Mouse (Mus musculus) limb, embryonic 12.5 days (tissue): Measurements from ENCODE around the gene Dgkq. TPM values are rescaled to one million over a fixed set of nuclear protein-coding genes. Genes with fewer than 3 reads are reported as not detected.

ENCODE experiments used
- ATAC-seq: fragments of 200-750 bp; cut with Nextera tagmentation; 2 replicates; pipeline ENCODE4 v1.8.0; 2017; ENCODE audit warnings: low read depth, moderate TSS enrichment; ENCODE audit not compliant: insufficient number of reproducible peaks, insufficient read depth, low FRiP score, low TSS enrichment
- H3K27ac ChIP-seq: fragments of 300-500 bp; sonication (generic); 2 replicates; pipeline ENCODE4 v1.5.1; 2016; ENCODE audit warnings: mild to moderate bottlenecking, moderate library complexity
- H3K27me3 ChIP-seq: fragments of 300-500 bp; sonication (generic); 2 replicates; pipeline ENCODE4 v1.6.1; 2016; ENCODE audit warnings: mild to moderate bottlenecking, moderate library complexity
- H3K36me3 ChIP-seq: fragments of 300-500 bp; sonication (generic); 2 replicates; pipeline ENCODE4 v1.6.1; 2016; ENCODE audit warnings: mild to moderate bottlenecking, moderate library complexity
- H3K4me1 ChIP-seq: fragments of 300-500 bp; sonication (generic); replicated peaks from 2 replicates; pipeline ENCODE4 v1.6.1; 2016
- H3K4me2 ChIP-seq: fragments of 300-500 bp; sonication (generic); 2 replicates; pipeline ENCODE4 v1.6.1; 2016; ENCODE audit warnings: mild to moderate bottlenecking, moderate library complexity
- H3K4me3 ChIP-seq: fragments of 300-500 bp; sonication (generic); replicated peaks from 2 replicates; pipeline ENCODE4 v1.5.1; 2016; ENCODE audit warnings: mild to moderate bottlenecking
- H3K9ac ChIP-seq: fragments of 300-500 bp; sonication (generic); replicated peaks from 2 replicates; pipeline ENCODE4 v1.6.1; 2016; ENCODE audit warnings: mild to moderate bottlenecking, moderate library complexity
- H3K9me3 ChIP-seq: fragments of 300-500 bp; sonication (generic); 2 replicates; pipeline ENCODE4 v1.6.1; 2016; ENCODE audit warnings: mild to moderate bottlenecking, moderate library complexity
- WGBS: fragments of 180-500 bp; shearing (Covaris S2); methylation state at CpG from one replicate; pipeline ENCODE4 v1.1.7; 2016; 5-methylcytosine and 5-hydroxymethylcytosine counted together
- polyA plus RNA-seq: library from polyadenylated mRNA; unstranded; fragments of >200 nt; fragmentation: Nextera tagmentation; extraction: Ambion mirVana; gene quantifications from 2 replicates; pipeline ENCODE4 v1.2.1, GENCODE M21; 2016

Gene Dgkq
- 17.6 and 17.7 TPM in 2 replicates for polyA plus RNA-seq

- Histone ChIP-seq H3K36me3 (peaks cover 23% of the 10 kb centered on the region), H3K4me3 (peak within 1 kb of the TSS; percentile 53), H3K4me2 (peak within 1 kb of the TSS; percentile 75), H3K27me3 (no peaks in the 10 kb centered on the region), H3K9me3 (no peaks in the 10 kb centered on the region), H3K9ac (peak within 1 kb of the TSS; percentile 76), H3K4me1 (peaks cover 15% of the 10 kb centered on the region), H3K27ac (peak within 1 kb of the TSS; percentile 93)
- WGBS, result 7% methylated on average over 43 of the region's 43 CpGs
- ATAC-seq, result peak; percentile 81
These were observed at the start of gene Dgkq for GRCm38 (mm10) chr5:108668977-108669936. Dgkq (minus strand) TSS chr5:108669672.

GRCm38 (mm10) chr5:108718051-108718450 is 48.6 kb upstream of the Dgkq start:
- Histone ChIP-seq H3K27ac (peak overlapping the region; percentile 66; the same call in 1 of the 2 replicates), H3K9ac (no peak overlapping the region), H3K4me2 (no peak overlapping the region), H3K4me1 (peaks cover 28% of the 10 kb centered on the region), H3K36me3 (no peaks in the 10 kb centered on the region), H3K4me3 (no peak overlapping the region), H3K27me3 (no peaks in the 10 kb centered on the region), H3K9me3 (no peaks in the 10 kb centered on the region)
- WGBS, result 37% methylated on average over 4 of the region's 4 CpGs
- no peak for ATAC-seq

GRCm38 (mm10) chr5:108715974-108716373 is 46.5 kb upstream of the Dgkq start:
- H3K9ac ChIP-seq, result no peak overlapping the region
- no peak overlapping the region for H3K4me2 ChIP-seq
- H3K27me3 ChIP-seq, result no peaks in the 10 kb centered on the region
- H3K4me1 ChIP-seq, result peaks cover 28% of the 10 kb centered on the region
- no peak overlapping the region for H3K27ac ChIP-seq
- 100% methylated on average over 1 of the region's 1 CpGs for WGBS
- H3K9me3 ChIP-seq, result no peaks in the 10 kb centered on the region
- ATAC-seq, result no peak
- H3K36me3 ChIP-seq, result no peaks in the 10 kb centered on the region
- no peak overlapping the region for H3K4me3 ChIP-seq

GRCm38 (mm10) chr5:108714149-108714548 is 44.7 kb upstream of the Dgkq start:
- Histone ChIP-seq H3K36me3 (0 out of 2 replicates have a peak, but pooled peaks cover 2% of the 10 kb centered on the region), H3K4me2 (no peak overlapping the region), H3K4me3 (no peak overlapping the region), H3K9me3 (no peaks in the 10 kb centered on the region), H3K4me1 (peaks cover 26% of the 10 kb centered on the region), H3K27ac (peak overlapping the region; percentile 85), H3K27me3 (no peaks in the 10 kb centered on the region), H3K9ac (0 out of 2 replicates have a peak overlapping the region, but pooled peaks have one; percentile 18)
- peak; percentile 57; the same call in 1 of the 2 replicates for ATAC-seq
- 63% methylated on average over 6 of the region's 6 CpGs for WGBS

GRCm38 (mm10) chr5:108713691-108714090 is 44.2 kb upstream of the Dgkq start:
- Histone ChIP-seq H3K27ac (peak overlapping the region; percentile 85), H3K36me3 (peaks cover 7% of the 10 kb centered on the region), H3K27me3 (no peaks in the 10 kb centered on the region), H3K4me2 (no peak overlapping the region), H3K4me1 (peaks cover 25% of the 10 kb centered on the region), H3K9me3 (no peaks in the 10 kb centered on the region), H3K4me3 (no peak overlapping the region), H3K9ac (no peak overlapping the region)
- no peak for ATAC-seq

- Histone ChIP-seq H3K4me1 (peaks cover 19% of the 10 kb centered on the region), H3K9ac (no peak overlapping the region), H3K27ac (peak overlapping the region; percentile 85; the same call in 1 of the 2 replicates), H3K36me3 (peaks cover 13% of the 10 kb centered on the region), H3K4me3 (no peak overlapping the region), H3K9me3 (no peaks in the 10 kb centered on the region), H3K4me2 (no peak overlapping the region), H3K27me3 (no peaks in the 10 kb centered on the region)
- whole genome bisulfite sequencing, result 90% methylated on average over 2 of the region's 2 CpGs
- ATAC-seq, result no peak
These were observed 43.6 kb upstream of the Dgkq start for GRCm38 (mm10) chr5:108713096-108713495.

- Histone ChIP-seq H3K9ac (no peak overlapping the region), H3K4me2 (no peak overlapping the region), H3K27me3 (no peaks in the 10 kb centered on the region), H3K4me1 (peaks cover 12% of the 10 kb centered on the region), H3K36me3 (peaks cover 24% of the 10 kb centered on the region), H3K4me3 (no peak overlapping the region), H3K27ac (no peak overlapping the region), H3K9me3 (no peaks in the 10 kb centered on the region)
- ATAC-seq, result no peak
- 75% methylated on average over 6 of the region's 6 CpGs for WGBS
These were observed 42.5 kb upstream of the Dgkq start for GRCm38 (mm10) chr5:108711968-108712367.

- no peak for ATAC-seq
- Histone ChIP-seq H3K27ac (no peak overlapping the region), H3K4me1 (peaks cover 7% of the 10 kb centered on the region), H3K9me3 (no peaks in the 10 kb centered on the region), H3K36me3 (peaks cover 52% of the 10 kb centered on the region), H3K4me3 (no peak overlapping the region), H3K4me2 (no peak overlapping the region), H3K9ac (no peak overlapping the region), H3K27me3 (no peaks in the 10 kb centered on the region)
- 40% methylated on average over 6 of the region's 6 CpGs for WGBS
These were observed 39.7 kb upstream of the Dgkq start for GRCm38 (mm10) chr5:108708981-108709731.

GRCm38 (mm10) chr5:108708419-108708818 is 38.9 kb upstream of the Dgkq start:
- Histone ChIP-seq H3K27ac (no peak overlapping the region), H3K9me3 (no peaks in the 10 kb centered on the region), H3K4me2 (no peak overlapping the region), H3K9ac (no peak overlapping the region), H3K27me3 (no peaks in the 10 kb centered on the region), H3K4me1 (peaks cover 7% of the 10 kb centered on the region), H3K36me3 (peaks cover 59% of the 10 kb centered on the region), H3K4me3 (no peak overlapping the region)
- WGBS, result 93% methylated on average over 1 of the region's 1 CpGs
- ATAC-seq, result no peak

- ATAC-seq, result no peak
- WGBS, result 86% methylated on average over 2 of the region's 2 CpGs
- Histone ChIP-seq H3K9ac (no peak overlapping the region), H3K4me3 (no peak overlapping the region), H3K4me2 (no peak overlapping the region), H3K9me3 (no peaks in the 10 kb centered on the region), H3K4me1 (peaks cover 12% of the 10 kb centered on the region), H3K36me3 (peaks cover 66% of the 10 kb centered on the region), H3K27ac (no peak overlapping the region), H3K27me3 (no peaks in the 10 kb centered on the region)
These were observed 38.3 kb upstream of the Dgkq start for GRCm38 (mm10) chr5:108707758-108708157.
